ENCODE assay signal across 9 mouse cellular contexts in genomic region chr4:137476065-137476760, GRCm38 (mm10). TPM values are rescaled to one million over a fixed set of nuclear protein-coding genes. Genes with fewer than 3 reads are reported as not detected.
DNase-seq lines count a peak whose midpoint lies in the region; ATAC-seq and TF ChIP-seq lines count a peak whose summit lies in the region.
"Had no signal": no experiment of that assay in that cellular context is flagged by ENCODE, and none has a peak within 500 bp of the region (broad histone marks: within the 10 kb centered on the region; RNA-seq: fewer than 3 reads in every experiment).

No protein-coding gene starts in this region.

- H3K4me3 ChIP-seq in midbrain, embryonic 15.5 days: no peak overlapping the region
- H3K4me3 ChIP-seq in midbrain, postnatal 0 days (ENCODE audit: low read depth, low read length): no peak overlapping the region
- H3K4me3 ChIP-seq in forebrain, postnatal 0 days (ENCODE audit: low read depth, low read length): no peak overlapping the region
- no peak overlapping the region for H3K4me3 ChIP-seq in neural tube, embryonic 14.5 days (ENCODE audit: low read depth, low read length)

- peaks cover 11% of the 10 kb centered on the region for H3K4me1 ChIP-seq in midbrain, embryonic 15.5 days
- no peaks in the 10 kb centered on the region for H3K4me1 ChIP-seq in midbrain, postnatal 0 days (ENCODE audit: insufficient read depth, low read length)
- no peaks in the 10 kb centered on the region for H3K4me1 ChIP-seq in forebrain, postnatal 0 days (ENCODE audit: insufficient read depth)
- H3K4me1 ChIP-seq in neural tube, embryonic 14.5 days (ENCODE audit: control insufficient read depth, insufficient read depth, low read length): peaks cover 9% of the 10 kb centered on the region

- no peaks in the 10 kb centered on the region for H3K9me3 ChIP-seq in midbrain, embryonic 15.5 days
- H3K9me3 ChIP-seq in midbrain, postnatal 0 days (ENCODE audit: low read length): no peaks in the 10 kb centered on the region
- H3K9me3 ChIP-seq in forebrain, postnatal 0 days (ENCODE audit: low read length): no peaks in the 10 kb centered on the region
- H3K9me3 ChIP-seq in neural tube, embryonic 14.5 days (ENCODE audit: control insufficient read depth, low read length): no peaks in the 10 kb centered on the region

- DNase-seq in midbrain, postnatal 0 days (ENCODE audit: low spot score): no peak
- no peak for DNase-seq in forebrain, postnatal 0 days
- DNase-seq in heart, postnatal 25 days (ENCODE audit: low spot score): peak; percentile 84
- DNase-seq in left cerebral cortex, adult 8-10 months (ENCODE audit: low spot score in 2 of 2): peak; percentile 10 to 68
- no peak for DNase-seq in cerebellum, postnatal 4 days (ENCODE audit: low spot score in 2 of 2)

- 38% methylated on average over 10 of the region's 10 CpGs for WGBS in midbrain, embryonic 15.5 days
- 41% methylated on average over 10 of the region's 10 CpGs for WGBS in midbrain, postnatal 0 days
- 48% methylated on average over 10 of the region's 10 CpGs for WGBS in forebrain, postnatal 0 days
- 30% methylated on average over 10 of the region's 10 CpGs for WGBS in neural tube, embryonic 14.5 days

- intact Hi-C loops in heart, postnatal 25 days (cut with DNase I): no loop called here

- no peak overlapping the region for H3K9ac ChIP-seq in midbrain, embryonic 15.5 days
- no peak overlapping the region for H3K9ac ChIP-seq in midbrain, postnatal 0 days (replicated peaks; ENCODE audit: low read length, poor library complexity, severe bottlenecking)
- no peak overlapping the region for H3K9ac ChIP-seq in forebrain, postnatal 0 days
- H3K9ac ChIP-seq in neural tube, embryonic 14.5 days (replicated peaks; ENCODE audit: low read depth, low read length): no peak overlapping the region
- H3K9ac ChIP-seq: liver, embryonic 14.5 days had no signal

- no peak for TF ChIP-seq CTCF in midbrain, postnatal 0 days (IDR thresholded peaks at IDR 0.05)
- TF ChIP-seq CTCF in forebrain, postnatal 0 days (IDR thresholded peaks at IDR 0.05; ENCODE audit: low read depth): no peak

- no peaks in the 10 kb centered on the region for H3K36me3 ChIP-seq in midbrain, embryonic 15.5 days (replicated peaks)
- no peaks in the 10 kb centered on the region for H3K36me3 ChIP-seq in midbrain, postnatal 0 days (ENCODE audit: insufficient read depth, low read length)
- H3K36me3 ChIP-seq in forebrain, postnatal 0 days (ENCODE audit: insufficient read depth): no peaks in the 10 kb centered on the region
- no peaks in the 10 kb centered on the region for H3K36me3 ChIP-seq in neural tube, embryonic 14.5 days (ENCODE audit: control insufficient read depth, insufficient read depth, low read length)

- ATAC-seq in midbrain, embryonic 15.5 days (replicated peaks): no peak
- no peak for ATAC-seq in midbrain, postnatal 0 days (ENCODE audit: low FRiP score)
- no peak for ATAC-seq in forebrain, postnatal 0 days
- ATAC-seq in neural tube, embryonic 14.5 days (ENCODE audit: low read depth): peak; percentile 46; the same call in 1 of the 2 replicates
- ATAC-seq in megakaryocyte, adult 5-6 weeks (ENCODE audit: poor library complexity, severe bottlenecking): no peak

- peak overlapping the region; percentile 3; the same call in 1 of the 2 replicates for H3K4me2 ChIP-seq in midbrain, embryonic 15.5 days
- H3K4me2 ChIP-seq in midbrain, postnatal 0 days (ENCODE audit: low read depth, low read length, poor library complexity, severe bottlenecking): no peak overlapping the region
- H3K4me2 ChIP-seq in forebrain, postnatal 0 days (ENCODE audit: low read depth): peak overlapping the region; percentile 8; the same call in 1 of the 2 replicates
- H3K4me2 ChIP-seq in neural tube, embryonic 14.5 days (ENCODE audit: low read depth, low read length): peak overlapping the region; percentile 15; the same call in 1 of the 2 replicates

- H3K27me3 ChIP-seq in midbrain, embryonic 15.5 days (replicated peaks): no peaks in the 10 kb centered on the region
- no peaks in the 10 kb centered on the region for H3K27me3 ChIP-seq in midbrain, postnatal 0 days (ENCODE audit: insufficient read depth, low read length)
- no peaks in the 10 kb centered on the region for H3K27me3 ChIP-seq in forebrain, postnatal 0 days (ENCODE audit: insufficient read depth, low read length)
- H3K27me3 ChIP-seq in neural tube, embryonic 14.5 days (ENCODE audit: control insufficient read depth, insufficient read depth, low read length): no peaks in the 10 kb centered on the region

- H3K27ac ChIP-seq in midbrain, embryonic 15.5 days: no peak overlapping the region
- H3K27ac ChIP-seq in midbrain, postnatal 0 days (ENCODE audit: low read depth, low read length): no peak overlapping the region
- H3K27ac ChIP-seq in forebrain, postnatal 0 days (ENCODE audit: low read depth, low read length): no peak overlapping the region
- H3K27ac ChIP-seq in neural tube, embryonic 14.5 days (ENCODE audit: low read depth, low read length): no peak overlapping the region; the same call in 1 of the 2 replicates
- H3K27ac ChIP-seq: liver, embryonic 14.5 days had no signal

RNA-seq across cellular contexts. Expression of gene Hspg2, which starts 7.6 kb away (rescaled TPM):
- polyA plus RNA-seq in midbrain, embryonic 15.5 days (2015; fragmentation: Nextera tagmentation; extraction: Ambion mirVana): 4.0 and 4.1 TPM in 2 replicates
- 26.1 and 30.5 TPM in 2 replicates for total RNA-seq in midbrain, postnatal 0 days (2014; rRNA removed)
- 1.4 and 2.2 TPM in 2 replicates for polyA plus RNA-seq in midbrain, postnatal 0 days (2015; fragmentation: Nextera tagmentation; extraction: Ambion mirVana)
- total RNA-seq in forebrain, postnatal 0 days (2014; rRNA removed): 13.8 and 22.6 TPM in 2 replicates
- 2.3 and 2.6 TPM in 2 replicates for polyA plus RNA-seq in forebrain, postnatal 0 days (2015; fragmentation: Nextera tagmentation; extraction: Ambion mirVana)
- 100 to 1,000 TPM; 249 to 297 TPM for total RNA-seq in heart, postnatal 25 days (2021)
- 1 to 10 TPM; 4.1 to 6.4 (median 6.0) TPM for total RNA-seq in left cerebral cortex, adult 8-10 months (2022)
- 2.7 and 10.8 TPM in 2 replicates for polyA plus RNA-seq in neural tube, embryonic 14.5 days (2014; fragmentation: Nextera tagmentation; extraction: Ambion mirVana)
- under 0.01 TPM in 1 of 2 replicates, not detected in the other for total RNA-seq in megakaryocyte, adult 5-6 weeks (2015)
- 0.04 TPM in 2 replicates for total RNA-seq in megakaryocyte, adult 5-6 weeks (2017)

RNA-seq across cellular contexts. Expression of gene 1700013G24Rik, which starts 23.1 kb away (rescaled TPM):
- polyA plus RNA-seq in midbrain, embryonic 15.5 days (2015; fragmentation: Nextera tagmentation; extraction: Ambion mirVana): not detected in 2 replicates
- not detected in 2 replicates for total RNA-seq in midbrain, postnatal 0 days (2014; rRNA removed)
- not detected in 2 replicates for polyA plus RNA-seq in midbrain, postnatal 0 days (2015; fragmentation: Nextera tagmentation; extraction: Ambion mirVana)
- total RNA-seq in forebrain, postnatal 0 days (2014; rRNA removed): not detected in 2 replicates
- polyA plus RNA-seq in forebrain, postnatal 0 days (2015; fragmentation: Nextera tagmentation; extraction: Ambion mirVana): not detected in 2 replicates
- not detected for total RNA-seq in heart, postnatal 25 days (2021)
- total RNA-seq in left cerebral cortex, adult 8-10 months (2022): not detected
- not detected in 2 replicates for polyA plus RNA-seq in neural tube, embryonic 14.5 days (2014; fragmentation: Nextera tagmentation; extraction: Ambion mirVana)
- not detected in 2 replicates for total RNA-seq in megakaryocyte, adult 5-6 weeks (2015)
- not detected in 2 replicates for total RNA-seq in megakaryocyte, adult 5-6 weeks (2017)
- polyA plus RNA-seq: liver, embryonic 14.5 days had no signal

RNA-seq across cellular contexts. Expression of gene Cela3b, which starts 45.9 kb away (rescaled TPM):
- not detected in 2 replicates for polyA plus RNA-seq in midbrain, embryonic 15.5 days (2015; fragmentation: Nextera tagmentation; extraction: Ambion mirVana)
- not detected in 2 replicates for total RNA-seq in midbrain, postnatal 0 days (2014; rRNA removed)
- not detected in 2 replicates for polyA plus RNA-seq in midbrain, postnatal 0 days (2015; fragmentation: Nextera tagmentation; extraction: Ambion mirVana)
- not detected in 2 replicates for total RNA-seq in forebrain, postnatal 0 days (2014; rRNA removed)
- not detected in 2 replicates for polyA plus RNA-seq in forebrain, postnatal 0 days (2015; fragmentation: Nextera tagmentation; extraction: Ambion mirVana)
- total RNA-seq in heart, postnatal 25 days (2021): not detected
- total RNA-seq in left cerebral cortex, adult 8-10 months (2022): not detected
- polyA plus RNA-seq in neural tube, embryonic 14.5 days (2014; fragmentation: Nextera tagmentation; extraction: Ambion mirVana): not detected in 2 replicates
- 0.30 TPM in 1 of 2 replicates, not detected in the other for total RNA-seq in megakaryocyte, adult 5-6 weeks (2015)
- 1.7 TPM in 1 of 2 replicates, not detected in the other for total RNA-seq in megakaryocyte, adult 5-6 weeks (2017)

Comparison
In these comparisons a context has a peak if more than half of its experiments do, and no peak if none do; other contexts are left out.
1. DNase-seq: peak in heart, postnatal 25 days (single experiment) and left cerebral cortex, adult 8-10 months (2 of 2); none in midbrain, postnatal 0 days (single experiment), forebrain, postnatal 0 days (single experiment) and cerebellum, postnatal 4 days (0 of 2).
2. RNA of gene Hspg2, which starts 7.6 kb away (total RNA-seq): 249 to 297 TPM in heart, postnatal 25 days, 26.1 to 30.5 TPM in midbrain, postnatal 0 days, 13.8 to 22.6 TPM in forebrain, postnatal 0 days and 4.1 to 6.4 TPM in left cerebral cortex, adult 8-10 months; under 0.01 to 0.04 TPM in megakaryocyte, adult 5-6 weeks; every median in the first group is over 4 times any median in the second.